Mouse (Mus musculus) cerebellum, adult 18-20 months (tissue): ENCODE measurements around the gene Pygb.

Experiments used
- DNase-seq, 2 experiments: peaks; one replicate each; pipeline ENCODE4 v3.0.0; 2021

The Pygb gene

DNA sequence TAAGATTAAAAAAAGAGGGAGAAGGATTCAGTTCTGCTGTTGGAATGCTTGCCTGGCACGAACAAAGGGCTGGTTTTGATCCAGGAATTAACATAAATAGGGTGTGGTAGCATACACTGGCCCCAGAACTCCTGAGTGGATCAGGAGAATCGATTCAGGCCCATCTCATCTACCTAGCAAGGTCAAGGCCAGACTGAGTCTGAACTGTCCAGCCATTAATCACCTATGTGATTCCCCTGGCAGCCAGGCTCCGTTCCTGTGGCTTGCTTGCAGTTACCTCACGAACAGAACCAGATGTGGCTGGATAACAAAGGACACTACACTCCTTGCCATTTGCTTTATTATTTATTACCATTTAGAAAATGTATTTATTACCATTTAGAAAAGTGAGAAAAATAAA lies 6.8 kb downstream of the Pygb start:
- no peak for DNase-seq

DNA sequence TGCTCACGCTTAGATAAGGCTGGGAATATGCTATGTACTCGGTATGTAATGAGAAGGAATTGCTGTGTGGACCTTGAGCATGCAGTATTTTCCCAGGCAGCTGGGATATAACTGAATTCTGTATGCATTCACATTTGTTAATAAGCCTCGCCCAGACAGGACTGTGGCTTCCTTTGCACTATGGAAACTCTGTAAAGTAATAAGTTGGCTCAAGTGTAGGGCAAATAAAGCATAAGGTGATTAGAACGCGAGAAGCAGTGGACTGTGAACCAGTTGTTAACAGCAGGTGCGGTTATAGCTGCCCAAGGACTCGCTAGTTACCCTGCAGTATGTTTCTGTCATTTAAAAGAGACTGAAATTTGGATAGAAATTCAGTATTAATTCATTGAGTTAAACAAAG lies 11.5 kb downstream of the Pygb start:
- DNase-seq, result no peak

DNA sequence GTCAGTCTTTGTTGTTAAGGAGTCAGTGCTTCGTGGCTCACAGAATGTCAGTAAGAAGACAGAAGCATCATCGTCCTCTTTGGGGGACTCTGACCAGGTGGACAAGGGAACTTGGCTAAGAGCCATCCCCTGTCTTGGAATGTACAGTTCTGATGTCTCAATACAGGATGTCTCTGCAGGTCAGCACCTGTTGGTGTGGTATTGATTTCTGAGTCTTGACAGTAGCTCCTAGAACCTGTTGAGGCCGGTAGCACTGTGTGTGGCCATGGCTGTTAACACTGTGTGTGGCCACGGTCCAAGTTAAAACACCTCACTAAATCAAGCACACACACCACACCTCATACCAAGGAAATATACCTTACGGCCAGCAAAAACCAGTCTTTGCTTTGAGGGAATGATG lies 14.1 kb downstream of the Pygb start:
- DNase-seq, result no peak

DNA sequence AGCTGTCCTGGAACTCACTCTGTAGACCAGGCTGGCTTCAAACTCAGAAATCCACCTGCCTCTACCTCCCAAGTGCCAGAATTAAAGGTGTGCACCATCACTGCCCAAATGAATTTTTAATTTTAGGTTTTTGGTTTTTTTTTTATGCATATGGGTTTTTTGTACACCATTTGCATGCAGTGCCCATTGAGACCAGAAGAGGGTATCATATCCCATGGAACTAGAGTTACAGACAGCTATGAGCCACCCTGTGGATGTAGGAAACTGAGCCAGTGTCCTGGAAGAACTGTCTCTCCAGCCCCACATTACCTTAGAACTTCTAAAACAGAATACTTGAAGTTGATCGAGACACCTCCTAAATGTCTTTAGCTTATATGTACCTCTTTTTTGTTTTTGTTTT lies 16.5 kb downstream of the Pygb start:
- DNase-seq, result peak; percentile 28 to 31

DNA sequence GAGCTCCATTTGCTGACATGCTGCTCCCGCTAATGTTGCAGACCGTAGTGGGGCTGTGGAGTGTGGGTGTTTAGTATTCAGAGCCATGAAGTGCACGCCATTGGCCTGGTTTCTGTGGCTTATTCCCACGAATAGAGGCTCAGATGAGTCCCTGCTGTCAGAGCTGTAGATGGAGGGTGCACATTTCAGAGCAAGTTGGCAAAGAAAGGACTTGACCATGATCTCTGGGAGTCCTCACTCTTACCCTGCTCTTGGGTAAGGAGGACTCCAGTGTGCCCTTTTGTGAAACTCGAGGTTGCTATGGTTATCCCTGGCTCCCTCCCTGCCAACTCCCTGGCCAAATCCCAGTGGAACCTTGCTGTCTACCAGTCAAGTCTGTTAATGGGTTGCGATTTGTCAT lies 21.8 kb downstream of the Pygb start:
- DNase-seq, result no peak

DNA sequence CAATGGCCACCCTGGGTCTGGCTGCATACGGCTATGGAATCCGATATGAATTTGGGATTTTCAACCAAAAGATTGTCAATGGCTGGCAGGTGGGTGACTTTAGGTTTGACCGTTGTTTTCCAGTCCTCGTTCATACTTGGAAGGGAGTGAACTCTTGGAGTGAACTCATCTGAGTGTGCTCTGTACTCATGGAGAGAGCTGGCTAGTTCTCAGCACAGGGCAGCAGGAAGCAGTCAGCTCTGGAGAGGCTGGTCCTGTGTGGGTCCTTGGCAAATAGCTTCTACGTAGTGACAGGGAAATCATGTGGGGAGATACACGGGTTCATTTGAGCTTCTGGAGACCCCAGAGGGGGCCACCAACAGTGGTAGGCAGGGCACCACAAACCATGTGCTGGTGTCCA lies 22.3 kb downstream of the Pygb start:
- DNase-seq, result no peak

DNA sequence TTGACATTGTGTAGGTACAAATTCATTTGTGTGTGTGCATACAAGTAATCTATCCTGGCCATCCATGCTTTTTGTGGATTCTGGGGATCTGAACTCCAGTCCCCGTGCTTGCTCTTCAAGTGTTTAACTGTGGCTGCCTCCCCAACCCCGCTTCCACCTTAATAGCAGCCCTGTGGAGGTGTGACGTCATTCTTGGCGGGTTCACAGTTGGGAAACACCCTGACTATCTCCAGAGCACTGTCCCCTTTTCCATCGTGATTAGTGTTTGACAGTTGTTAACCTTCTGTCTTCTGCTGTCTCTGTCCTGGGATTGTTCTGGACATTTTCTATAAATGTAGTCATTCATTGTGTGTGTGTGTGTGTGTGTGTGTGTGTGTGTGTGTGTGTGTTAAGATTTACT lies 24.1 kb downstream of the Pygb start:
- no peak for DNase-seq

DNA sequence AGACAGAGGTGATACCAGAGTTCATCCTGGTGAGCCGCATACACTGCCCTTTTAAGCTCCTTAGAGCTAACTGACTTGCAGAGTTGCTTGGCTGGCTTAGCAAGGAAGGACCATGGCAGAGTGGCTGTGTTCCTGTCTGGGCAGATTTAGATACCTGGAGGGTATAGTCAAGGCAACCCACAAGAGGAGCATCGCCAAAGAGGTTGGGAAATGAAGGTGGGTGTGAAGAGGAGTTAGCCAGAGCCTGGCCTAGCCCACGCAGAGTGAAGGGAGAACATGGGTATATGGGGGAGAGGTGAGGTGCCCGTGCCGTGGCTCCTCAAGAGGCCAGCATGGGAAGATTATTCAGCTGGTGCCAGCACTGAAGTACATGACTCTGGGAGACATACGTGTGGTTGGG lies 26.3 kb downstream of the Pygb start:
- DNase-seq, result no peak

DNA sequence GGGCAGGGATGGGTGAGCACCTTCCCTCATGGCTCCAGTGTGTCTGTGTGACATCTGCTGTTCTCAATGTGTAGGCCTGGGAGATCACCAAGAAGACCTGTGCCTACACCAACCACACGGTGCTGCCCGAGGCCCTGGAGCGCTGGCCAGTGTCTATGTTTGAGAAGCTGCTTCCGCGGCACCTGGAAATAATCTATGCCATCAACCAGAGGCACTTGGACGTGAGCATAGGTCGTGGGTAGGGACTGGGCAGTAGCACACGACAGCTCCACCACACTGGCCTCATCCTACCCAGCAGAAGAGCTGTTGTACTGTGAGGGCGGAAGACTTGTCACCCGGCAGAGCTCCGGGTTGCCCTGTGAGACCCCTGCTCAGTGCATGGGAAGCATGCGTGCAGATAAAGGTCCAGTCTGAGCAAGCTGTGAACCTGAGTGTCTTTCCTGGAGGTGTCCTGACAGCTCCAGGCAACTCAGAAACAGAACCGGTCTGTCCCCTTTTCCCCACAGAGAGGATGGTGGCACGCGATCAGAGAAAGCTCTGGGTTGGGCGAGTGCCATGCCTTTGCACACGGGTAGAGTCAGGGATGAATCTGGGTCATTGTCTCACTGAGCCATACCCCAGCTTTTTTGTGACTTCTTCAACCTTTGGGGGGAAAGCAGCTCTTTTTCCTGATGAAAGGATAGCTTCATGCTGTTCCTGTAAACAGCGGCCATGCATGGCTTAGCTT lies 30.3 kb downstream of the Pygb start:
- peak; percentile 68 to 74 for DNase-seq

DNA sequence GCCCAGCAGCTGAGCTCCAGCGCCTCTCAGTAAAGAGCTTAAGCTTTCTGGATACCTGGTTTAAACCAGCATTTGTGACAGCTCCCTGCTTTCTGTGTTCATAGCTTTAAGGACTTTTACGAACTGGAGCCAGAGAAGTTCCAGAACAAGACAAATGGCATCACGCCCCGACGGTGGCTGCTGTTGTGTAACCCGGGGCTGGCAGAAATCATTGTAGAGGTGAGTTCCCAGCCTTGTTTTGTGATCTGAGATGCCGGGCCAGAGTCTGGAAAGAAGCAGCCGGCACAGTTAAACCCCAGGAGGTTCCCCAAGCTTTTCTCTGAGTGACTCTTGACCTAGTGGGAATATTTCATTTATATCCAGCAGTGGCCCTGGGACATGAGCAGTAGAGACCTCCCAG lies 32.2 kb downstream of the Pygb start:
- no peak for DNase-seq

DNA sequence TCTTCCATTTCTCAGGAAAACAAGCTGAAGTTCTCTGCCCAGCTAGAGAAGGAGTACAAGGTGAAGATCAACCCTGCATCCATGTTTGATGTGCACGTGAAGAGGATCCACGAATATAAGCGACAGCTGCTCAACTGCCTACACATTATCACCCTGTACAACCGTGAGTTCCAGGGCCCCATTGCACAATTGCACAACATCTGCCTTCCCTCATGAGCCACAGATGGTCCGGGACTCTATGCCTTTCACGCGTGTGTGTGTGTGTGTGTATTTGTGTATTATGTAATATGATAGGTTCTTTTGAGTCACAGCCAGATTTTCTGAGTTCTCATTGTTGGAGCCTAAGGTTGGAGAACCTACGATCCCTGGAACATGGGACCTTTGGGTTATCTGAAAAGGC lies 34.2 kb downstream of the Pygb start:
- DNase-seq, result no peak

DNA sequence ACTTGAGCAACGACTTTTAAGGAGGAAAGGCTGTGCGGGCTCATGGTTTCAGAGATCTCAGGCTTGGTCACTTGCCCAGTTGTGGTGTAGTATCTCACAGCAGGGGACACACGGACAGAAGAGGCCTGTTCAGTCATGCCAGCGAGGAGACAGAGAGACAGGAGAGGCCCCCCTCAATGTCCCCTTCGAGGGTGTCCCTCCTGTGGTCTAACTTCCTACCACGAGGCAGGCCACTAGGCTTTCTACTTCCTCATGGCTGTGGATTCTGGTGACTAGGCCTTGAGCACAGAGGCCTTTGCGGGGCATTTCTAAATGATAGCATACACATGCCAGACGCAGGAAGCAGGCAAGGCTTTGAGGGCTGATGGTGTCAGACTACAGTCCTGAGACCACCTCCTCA lies 36.5 kb downstream of the Pygb start:
- DNase-seq, result no peak

DNA sequence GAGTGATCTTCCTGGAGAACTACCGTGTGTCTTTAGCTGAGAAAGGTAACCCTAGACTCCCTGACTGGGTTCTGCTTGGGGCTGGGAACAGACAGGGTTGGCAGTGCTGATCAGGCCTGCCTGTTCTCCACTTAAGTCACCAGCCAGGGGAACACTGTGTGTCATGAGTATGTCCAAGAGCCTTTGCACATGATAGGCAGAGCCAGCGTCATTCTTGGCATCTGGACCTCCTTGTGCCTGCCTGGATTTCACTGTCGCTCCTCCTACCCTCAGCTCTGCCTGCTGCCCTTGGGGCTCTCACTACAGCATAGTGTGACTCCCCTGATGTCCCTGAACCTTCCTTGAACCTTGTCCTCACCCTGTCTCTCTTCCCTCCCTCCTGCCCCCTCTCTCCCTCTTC lies 39.9 kb downstream of the Pygb start:
- no peak for DNase-seq

DNA sequence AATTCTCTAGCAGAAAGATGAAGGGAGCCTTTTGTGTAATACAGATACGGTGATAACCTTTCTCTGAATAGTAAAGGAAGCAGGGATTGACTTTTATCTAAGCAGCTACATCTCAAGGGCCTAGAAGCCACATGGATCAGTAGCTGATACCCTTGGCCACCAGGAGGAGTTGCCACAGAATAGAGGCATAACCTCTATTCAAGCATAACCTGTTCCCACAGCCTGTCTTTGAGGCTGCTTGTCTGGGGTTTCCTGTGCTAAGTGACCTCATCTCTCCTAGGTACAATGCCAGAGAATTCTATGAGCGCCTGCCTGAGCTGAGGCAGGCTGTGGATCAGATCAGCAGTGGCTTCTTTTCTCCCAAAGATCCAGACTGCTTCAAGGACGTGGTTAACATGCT lies 41.6 kb downstream of the Pygb start:
- DNase-seq, result no peak

DNA sequence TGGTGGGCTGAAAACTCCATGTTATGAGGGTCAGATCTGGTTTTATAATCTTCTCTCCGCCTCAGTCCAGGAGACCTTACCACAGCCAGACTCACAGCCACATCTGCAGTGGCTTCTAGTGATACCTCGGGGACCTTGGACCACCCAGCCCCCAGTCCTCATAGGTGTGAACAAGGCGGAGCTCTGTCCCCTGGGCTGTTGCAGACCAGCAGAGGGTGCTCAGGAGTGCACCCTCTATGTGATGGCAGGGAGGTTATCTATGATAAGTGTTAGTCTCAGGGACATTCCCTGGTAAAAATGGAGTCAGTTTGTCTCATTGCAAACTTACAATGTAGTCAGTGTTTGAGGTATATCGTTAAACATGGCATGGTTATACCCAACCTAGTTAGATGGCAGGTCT lies 42.1 kb downstream of the Pygb start:
- no peak for DNase-seq

DNA sequence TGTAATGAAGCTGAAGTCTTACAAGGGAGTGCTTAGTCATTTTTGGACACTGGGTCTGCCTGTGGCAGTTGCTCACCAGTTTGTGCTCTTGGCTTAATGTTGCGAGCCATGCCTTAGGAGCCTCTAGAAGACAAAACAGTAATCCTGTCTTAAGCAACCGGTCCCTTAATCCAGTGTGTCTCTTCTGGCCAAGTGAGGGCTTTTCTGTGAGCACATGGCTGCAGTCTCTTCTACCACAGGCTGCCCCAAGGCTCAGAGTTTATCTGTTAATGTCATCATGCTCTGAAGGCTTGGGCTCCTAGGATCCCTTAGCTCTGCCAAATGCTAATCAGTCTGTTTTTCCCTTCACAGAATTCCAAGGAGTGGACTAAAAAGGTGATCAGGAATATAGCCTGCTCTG lies 43.5 kb downstream of the Pygb start:
- DNase-seq, result no peak

DNA sequence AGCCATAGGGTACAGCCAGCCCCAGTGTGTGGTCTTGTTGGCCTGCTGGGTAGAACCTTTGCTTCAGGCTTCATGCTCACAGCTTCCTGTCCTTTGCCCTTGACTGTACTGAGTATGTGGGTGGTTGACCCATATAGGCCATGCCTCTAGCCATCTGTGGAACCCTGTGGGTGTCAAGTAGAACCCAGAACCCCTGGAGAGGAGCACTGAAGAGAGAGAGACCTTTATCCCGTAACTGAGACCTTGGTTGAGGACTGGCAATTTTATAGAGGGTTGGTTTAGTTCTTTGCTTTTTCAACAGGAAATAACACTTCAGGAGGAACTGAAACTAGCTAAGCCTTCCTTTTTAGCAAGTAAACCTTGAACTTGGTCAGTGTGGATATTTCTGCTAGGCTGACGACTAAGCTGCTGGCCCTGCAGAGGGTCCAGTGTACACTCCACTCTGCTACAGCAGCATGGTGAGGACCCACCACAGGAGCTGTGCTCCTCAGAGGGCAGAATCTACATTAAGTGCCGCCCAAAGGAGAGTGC lies 44.4 kb downstream of the Pygb start:
- DNase-seq, result no peak

DNA sequence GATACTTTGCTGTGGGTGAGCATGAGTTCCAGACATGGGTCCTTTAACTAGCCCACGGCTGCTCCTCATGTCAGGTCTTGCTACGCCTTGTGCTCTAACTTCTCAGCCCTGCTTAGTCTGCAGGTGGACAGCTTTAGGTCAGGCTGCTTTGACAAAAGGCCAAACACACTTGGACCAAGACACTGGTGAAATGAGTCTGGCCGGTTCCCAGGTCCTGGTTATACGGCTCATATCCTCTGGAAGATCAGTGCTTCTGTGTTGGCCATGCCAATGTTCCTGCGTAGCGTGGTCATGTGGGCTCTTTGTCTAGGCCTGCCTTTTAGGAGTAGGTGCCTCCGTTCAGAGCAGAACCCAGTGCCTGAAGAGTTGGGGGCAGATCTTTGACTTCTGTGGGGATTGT lies 45.5 kb downstream of the Pygb start:
- DNase-seq, result peak; percentile 67 to 79

DNA sequence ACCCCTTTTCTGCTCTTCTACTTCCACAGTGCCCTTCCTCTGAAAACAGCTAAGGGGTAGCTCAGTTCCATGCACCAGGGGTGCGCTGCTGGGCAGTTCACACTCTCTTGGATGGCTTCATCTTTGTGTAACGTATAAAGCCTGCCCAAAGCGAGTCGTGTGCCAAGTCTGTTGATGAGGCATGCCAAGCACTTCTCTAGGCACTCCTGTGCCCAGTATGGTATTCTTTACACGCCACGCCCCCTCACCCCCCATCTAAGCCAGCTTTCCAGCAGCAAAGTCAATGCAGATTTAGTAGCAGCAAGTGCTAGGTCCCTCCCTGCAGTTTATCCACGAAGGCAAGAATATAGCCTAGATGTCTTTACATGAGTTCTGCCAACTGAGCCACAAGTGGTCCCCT lies 48.1 kb downstream of the Pygb start:
- DNase-seq, result no peak

DNA sequence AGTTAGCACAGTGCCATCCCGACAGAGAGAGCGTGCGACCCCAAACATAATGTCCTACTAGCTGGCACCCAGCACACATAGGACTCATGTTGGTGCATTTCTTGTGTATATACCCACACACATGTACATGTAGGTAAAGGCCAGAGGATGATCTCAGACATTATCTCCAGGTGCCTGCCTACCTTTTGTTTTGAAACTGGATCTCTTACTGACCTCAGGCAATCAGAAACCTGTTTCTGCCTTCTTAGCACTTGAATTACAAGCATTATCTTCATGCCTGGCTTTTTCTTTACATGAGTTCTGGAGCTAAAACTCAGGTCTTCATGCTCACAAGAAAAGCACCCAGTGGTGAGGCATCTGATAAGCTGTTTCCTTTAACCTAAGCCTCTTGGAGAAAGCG lies 49.4 kb downstream of the Pygb start:
- no peak for DNase-seq

DNA sequence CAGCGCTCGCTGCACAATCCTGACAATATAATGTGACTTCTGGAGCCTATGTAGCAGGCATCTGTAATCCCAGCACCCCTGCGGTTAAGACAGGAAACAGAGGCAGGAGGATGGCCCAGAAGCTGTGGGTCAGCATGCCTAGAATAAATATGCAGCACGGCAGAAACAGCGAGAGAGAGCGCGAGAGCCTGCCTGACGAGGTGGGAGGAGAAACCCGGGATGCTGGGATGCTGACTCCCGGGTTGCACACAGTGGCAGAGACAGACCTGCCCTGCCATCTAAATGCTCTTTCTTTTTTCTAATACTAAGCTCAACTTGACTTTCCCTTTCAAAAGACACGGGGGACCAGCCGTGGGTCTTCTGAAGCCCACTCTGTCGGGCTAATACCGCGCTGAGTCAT lies 50.4 kb downstream of the Pygb start:
- DNase-seq, result no peak

DNA sequence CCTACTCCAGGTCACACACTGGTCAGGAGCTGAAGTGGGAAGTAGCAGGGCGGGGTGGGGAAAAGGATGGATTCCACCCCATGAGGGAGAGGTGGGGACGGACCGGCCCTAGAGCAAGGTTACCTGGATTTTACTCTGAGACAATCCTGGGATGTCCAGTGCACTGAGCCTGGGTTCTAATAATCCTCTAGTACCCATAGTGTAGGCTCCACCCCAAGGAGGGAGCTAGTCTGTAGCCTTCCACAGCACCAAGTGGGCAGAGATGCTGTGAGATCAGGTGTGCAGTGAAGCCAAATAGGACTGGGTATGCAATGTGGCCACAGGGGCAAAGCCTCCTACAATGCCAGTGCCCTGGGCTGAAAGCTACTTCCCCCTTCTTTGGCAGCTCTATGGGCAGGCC lies 51.2 kb downstream of the Pygb start:
- no peak for DNase-seq

DNA sequence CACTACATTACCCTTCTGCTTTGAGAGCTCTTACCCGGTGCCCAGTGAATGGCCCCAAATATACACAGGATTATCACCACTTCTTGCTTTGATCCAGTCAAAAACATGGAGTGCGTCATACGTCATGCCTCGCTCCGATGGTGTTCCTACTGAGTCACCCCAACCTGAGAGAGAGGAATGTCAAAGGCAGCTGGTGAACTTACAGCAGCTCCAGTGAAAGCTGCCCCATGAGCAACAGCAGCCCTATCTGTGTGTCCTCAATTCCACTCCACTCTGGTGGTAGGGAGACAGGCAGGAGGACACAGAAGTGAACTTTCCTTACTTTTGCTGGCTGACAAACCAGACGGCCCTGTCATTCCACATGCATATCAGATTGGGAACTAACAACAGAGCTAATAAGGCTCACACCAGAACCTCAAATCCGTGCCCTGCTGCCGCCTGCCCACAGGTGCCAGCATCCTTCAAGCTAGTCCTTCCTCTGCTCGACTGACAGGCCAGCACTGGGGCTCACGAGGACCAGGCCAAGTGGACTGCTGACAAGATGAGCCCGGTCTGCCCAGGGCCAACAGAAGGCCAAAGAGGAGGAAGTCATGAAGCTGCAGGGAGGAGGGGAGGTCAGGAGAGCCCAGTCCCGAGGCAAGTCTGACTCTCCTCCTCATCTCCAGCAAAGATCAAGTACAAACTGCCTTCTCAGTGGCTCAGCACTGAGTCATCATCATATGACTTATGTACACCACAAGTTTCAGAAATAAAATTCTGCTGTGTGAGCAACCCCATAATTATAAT lies 53.3 kb downstream of the Pygb start:
- peak in 1 of 2 experiments; percentile 28 for DNase-seq

DNA sequence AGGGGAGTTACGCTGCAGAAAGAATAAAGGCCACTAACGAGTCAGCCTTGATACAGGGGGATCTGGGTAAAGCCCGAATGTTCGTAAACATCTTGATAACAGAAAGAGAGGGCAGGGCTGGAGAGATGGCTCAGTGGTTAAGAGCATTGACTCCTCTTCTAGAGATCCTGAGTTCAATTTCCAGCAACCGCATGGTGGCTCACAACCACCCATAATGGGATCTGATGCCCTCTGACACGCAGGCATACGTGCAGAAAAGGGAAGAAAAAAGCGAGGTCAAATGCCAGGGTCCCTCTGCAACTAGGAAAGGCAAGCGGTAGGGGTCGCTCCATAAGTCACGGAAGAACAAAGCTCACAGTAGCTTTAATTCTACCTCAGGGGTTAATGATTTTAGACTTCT lies 54.6 kb downstream of the Pygb start:
- DNase-seq, result no peak

DNA sequence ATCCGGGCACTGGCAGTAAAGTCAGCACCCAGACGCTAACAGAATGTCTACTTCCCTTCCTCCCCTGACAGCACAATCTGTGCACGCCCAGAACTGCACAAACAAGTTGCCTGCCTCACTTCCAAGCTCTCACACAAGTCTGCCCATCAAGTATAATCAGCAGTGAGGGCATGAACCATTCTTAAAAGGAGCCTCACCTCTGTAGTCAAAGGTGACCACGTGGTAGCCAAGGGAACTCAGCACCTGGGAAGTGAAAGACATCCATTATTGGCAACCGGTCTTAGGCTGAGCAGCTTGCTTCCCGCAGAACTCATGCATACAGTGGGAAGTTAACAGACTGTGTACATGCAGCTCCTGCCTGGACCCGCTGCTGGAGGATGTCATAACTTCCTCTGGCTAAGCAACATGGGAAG lies 55.5 kb downstream of the Pygb start:
- DNase-seq, result no peak
